Mouse (Mus musculus) olfactory bulb, adult 2 months (tissue): ENCODE results near the gene Zc3h7b.

Experiments used
- CTCF ChIP-seq: fragments of 200-500 bp; IDR thresholded peaks from 2 replicates; pipeline ENCODE4 v1.5.1; 2012; ENCODE audit warnings: low read depth, mild to moderate bottlenecking, low read length, moderate library complexity; ENCODE audit not compliant: insufficient read depth
- POLR2A ChIP-seq: fragments of 200-500 bp; IDR thresholded peaks from 2 replicates; pipeline ENCODE4 v1.6.1; 2012; ENCODE audit warnings: mild to moderate bottlenecking, low read depth, low read length, moderate library complexity; ENCODE audit not compliant: insufficient read depth

DNA sequence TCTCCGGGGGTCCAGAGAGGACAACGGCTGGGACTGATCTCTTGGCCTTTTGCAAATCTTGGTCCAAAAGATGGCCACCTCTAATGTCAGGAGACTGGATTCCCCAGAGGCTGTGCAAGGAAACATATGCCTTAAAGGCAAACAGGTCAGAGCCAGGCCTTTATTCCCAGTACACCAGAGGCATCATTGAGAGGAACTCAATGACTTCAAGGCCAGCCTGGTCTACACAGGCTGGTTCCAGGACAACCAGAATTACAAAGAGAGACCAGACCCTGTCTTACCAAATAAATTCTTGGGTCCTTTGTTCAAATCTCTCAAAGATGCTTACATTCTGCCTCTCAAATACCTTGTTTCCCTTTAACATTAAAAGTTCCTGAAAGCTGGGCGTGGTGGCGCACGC lies 22.5 kb upstream of the Zc3h7b start:
- no peak for TF ChIP-seq POLR2A
- TF ChIP-seq CTCF: no peak
